Mouse (Mus musculus) kidney, embryonic 15.5 days (tissue): ENCODE results near the gene Gm16485. TPM values are rescaled to one million over a fixed set of nuclear protein-coding genes. Genes with fewer than 3 reads are reported as not detected.

Experiments used
- ATAC-seq: fragments of 200-750 bp; cut with Nextera tagmentation; replicated peaks from 2 replicates; pipeline ENCODE4 v1.8.0; 2017; ENCODE audit warnings: moderate TSS enrichment; ENCODE audit not compliant: low FRiP score
- H3K27ac ChIP-seq: fragments of 300-500 bp; sonication (generic); 2 replicates; pipeline ENCODE4 v1.5.1; 2015; ENCODE audit warnings: mild to moderate bottlenecking, inconsistent platforms
- H3K27me3 ChIP-seq: fragments of 300-500 bp; sonication (generic); 2 replicates; pipeline ENCODE4 v1.6.1; 2015; ENCODE audit warnings: inconsistent platforms
- H3K36me3 ChIP-seq: fragments of 300-500 bp; sonication (generic); 2 replicates; pipeline ENCODE4 v1.6.1; 2015; ENCODE audit warnings: inconsistent platforms
- H3K4me1 ChIP-seq: fragments of 300-500 bp; sonication (generic); 2 replicates; pipeline ENCODE4 v1.6.1; 2015; ENCODE audit warnings: inconsistent platforms
- H3K4me2 ChIP-seq: fragments of 300-500 bp; sonication (generic); 2 replicates; pipeline ENCODE4 v1.6.1; 2015; ENCODE audit warnings: moderate library complexity, mild to moderate bottlenecking, inconsistent platforms
- H3K4me3 ChIP-seq: fragments of 300-500 bp; sonication (generic); replicated peaks from 2 replicates; pipeline ENCODE4 v1.5.1; 2015; ENCODE audit warnings: mild to moderate bottlenecking, inconsistent platforms
- H3K9ac ChIP-seq: fragments of 300-500 bp; sonication (generic); 2 replicates; pipeline ENCODE4 v1.6.1; 2015; ENCODE audit warnings: mild to moderate bottlenecking, inconsistent platforms
- H3K9me3 ChIP-seq: fragments of 300-500 bp; sonication (generic); replicated peaks from 2 replicates; pipeline ENCODE4 v1.6.1; 2016; ENCODE audit warnings: inconsistent platforms
- WGBS: fragments of 180-500 bp; shearing (Covaris S2); methylation state at CpG from one replicate; pipeline ENCODE4 v1.1.7; 2015; ENCODE audit warnings: mixed read lengths; 5-methylcytosine and 5-hydroxymethylcytosine counted together
- polyA plus RNA-seq: library from polyadenylated mRNA; unstranded; fragments of >200 nt; fragmentation: Nextera tagmentation; extraction: Ambion mirVana; gene quantifications from 2 replicates; pipeline ENCODE4 v1.2.1, GENCODE M21; 2015

Gene Gm16485
- 0.13 and 0.22 TPM in 2 replicates for polyA plus RNA-seq

- Histone ChIP-seq H3K9me3 (no peaks in the 10 kb centered on the region), H3K4me2 (no peak within 1 kb of the TSS), H3K36me3 (no peaks in the 10 kb centered on the region), H3K4me3 (no peak within 1 kb of the TSS), H3K27ac (no peak within 1 kb of the TSS), H3K9ac (no peak within 1 kb of the TSS), H3K4me1 (no peaks in the 10 kb centered on the region), H3K27me3 (no peaks in the 10 kb centered on the region)
- no peak for ATAC-seq
- WGBS: 69% methylated on average over 2 of the region's 2 CpGs
Measured at GRCm38 (mm10) chr9:8971491-8971890, at the start of gene Gm16485. TSS of gene Gm16485 (plus strand) at chr9:8971791.

- H3K4me1 ChIP-seq: no peaks in the 10 kb centered on the region
- no peak overlapping the region for H3K4me2 ChIP-seq
- no peak for ATAC-seq
- no peaks in the 10 kb centered on the region for H3K36me3 ChIP-seq
- WGBS: 74% methylated on average over 2 of the region's 2 CpGs
- H3K9ac ChIP-seq: no peak overlapping the region
- no peaks in the 10 kb centered on the region for H3K27me3 ChIP-seq
- H3K27ac ChIP-seq: no peak overlapping the region
- no peaks in the 10 kb centered on the region for H3K9me3 ChIP-seq
- no peak overlapping the region for H3K4me3 ChIP-seq
Measured at GRCm38 (mm10) chr9:8927561-8927960, 44.0 kb upstream of the Gm16485 start.

- no peaks in the 10 kb centered on the region for H3K9me3 ChIP-seq
- H3K4me3 ChIP-seq: no peak overlapping the region
- H3K27ac ChIP-seq: no peak overlapping the region
- 34% methylated on average over 1 of the region's 1 CpGs for WGBS
- H3K4me1 ChIP-seq: no peaks in the 10 kb centered on the region
- no peak overlapping the region for H3K9ac ChIP-seq
- no peaks in the 10 kb centered on the region for H3K27me3 ChIP-seq
- no peaks in the 10 kb centered on the region for H3K36me3 ChIP-seq
- no peak for ATAC-seq
- no peak overlapping the region for H3K4me2 ChIP-seq
Measured at GRCm38 (mm10) chr9:8937753-8938152, 33.8 kb upstream of the Gm16485 start.

- Histone ChIP-seq H3K4me2 (no peak overlapping the region), H3K27ac (no peak overlapping the region), H3K27me3 (no peaks in the 10 kb centered on the region), H3K9me3 (no peaks in the 10 kb centered on the region), H3K4me3 (no peak overlapping the region), H3K9ac (no peak overlapping the region), H3K36me3 (no peaks in the 10 kb centered on the region), H3K4me1 (no peaks in the 10 kb centered on the region)
- ATAC-seq: no peak
Measured at GRCm38 (mm10) chr9:8953306-8953705, 18.3 kb upstream of the Gm16485 start.

GRCm38 (mm10) chr9:8964512-8965133 lies 7.0 kb upstream of the Gm16485 start:
- ATAC-seq: 0 out of 2 replicates have a peak, but pooled peaks have one; percentile 52
- no peak overlapping the region for H3K4me2 ChIP-seq
- H3K9ac ChIP-seq: no peak overlapping the region
- H3K27ac ChIP-seq: no peak overlapping the region
- no peaks in the 10 kb centered on the region for H3K4me1 ChIP-seq
- no peak overlapping the region for H3K4me3 ChIP-seq
- 67% methylated on average over 8 of the region's 8 CpGs for WGBS
- H3K36me3 ChIP-seq: no peaks in the 10 kb centered on the region
- H3K27me3 ChIP-seq: no peaks in the 10 kb centered on the region
- no peaks in the 10 kb centered on the region for H3K9me3 ChIP-seq

- Histone ChIP-seq H3K9me3 (no peaks in the 10 kb centered on the region), H3K9ac (no peak overlapping the region), H3K27ac (no peak overlapping the region), H3K36me3 (no peaks in the 10 kb centered on the region), H3K4me1 (no peaks in the 10 kb centered on the region), H3K4me2 (no peak overlapping the region), H3K4me3 (no peak overlapping the region), H3K27me3 (no peaks in the 10 kb centered on the region)
- 37% methylated on average over 7 of the region's 7 CpGs for WGBS
- no peak for ATAC-seq
Measured at GRCm38 (mm10) chr9:8970240-8970639, 1.4 kb upstream of the Gm16485 start.

- no peak for ATAC-seq
- H3K27ac ChIP-seq: no peak overlapping the region
- WGBS: 34% methylated on average over 2 of the region's 2 CpGs
- no peaks in the 10 kb centered on the region for H3K9me3 ChIP-seq
- H3K4me3 ChIP-seq: no peak overlapping the region
- no peaks in the 10 kb centered on the region for H3K4me1 ChIP-seq
- H3K9ac ChIP-seq: no peak overlapping the region
- H3K36me3 ChIP-seq: no peaks in the 10 kb centered on the region
- no peaks in the 10 kb centered on the region for H3K27me3 ChIP-seq
- no peak overlapping the region for H3K4me2 ChIP-seq
Measured at GRCm38 (mm10) chr9:8977775-8978174, 6.2 kb downstream of the Gm16485 start.

GRCm38 (mm10) chr9:8982315-8982714 lies 10.7 kb downstream of the Gm16485 start:
- no peaks in the 10 kb centered on the region for H3K36me3 ChIP-seq
- H3K9ac ChIP-seq: no peak overlapping the region
- 76% methylated on average over 3 of the region's 3 CpGs for WGBS
- no peak overlapping the region for H3K4me3 ChIP-seq
- no peak for ATAC-seq
- H3K9me3 ChIP-seq: no peaks in the 10 kb centered on the region
- H3K4me2 ChIP-seq: no peak overlapping the region
- H3K4me1 ChIP-seq: no peaks in the 10 kb centered on the region
- no peak overlapping the region for H3K27ac ChIP-seq
- H3K27me3 ChIP-seq: no peaks in the 10 kb centered on the region

GRCm38 (mm10) chr9:8996494-8996893 lies 24.9 kb downstream of the Gm16485 start:
- H3K9me3 ChIP-seq: no peaks in the 10 kb centered on the region
- WGBS: 81% methylated on average over 2 of the region's 2 CpGs
- no peak for ATAC-seq
- H3K36me3 ChIP-seq: peaks cover 29% of the 10 kb centered on the region
- no peak overlapping the region for H3K9ac ChIP-seq
- no peak overlapping the region for H3K27ac ChIP-seq
- no peaks in the 10 kb centered on the region for H3K4me1 ChIP-seq
- no peaks in the 10 kb centered on the region for H3K27me3 ChIP-seq
- H3K4me2 ChIP-seq: no peak overlapping the region
- H3K4me3 ChIP-seq: no peak overlapping the region

- ATAC-seq: no peak
- peaks cover 22% of the 10 kb centered on the region for H3K36me3 ChIP-seq
- H3K4me1 ChIP-seq: no peaks in the 10 kb centered on the region
- no peak overlapping the region for H3K4me3 ChIP-seq
- H3K4me2 ChIP-seq: no peak overlapping the region
- no peak overlapping the region for H3K27ac ChIP-seq
- no peak overlapping the region for H3K9ac ChIP-seq
- H3K9me3 ChIP-seq: no peaks in the 10 kb centered on the region
- H3K27me3 ChIP-seq: no peaks in the 10 kb centered on the region
Measured at GRCm38 (mm10) chr9:9001170-9001569, 29.6 kb downstream of the Gm16485 start.

GRCm38 (mm10) chr9:9015108-9015507 lies 43.5 kb downstream of the Gm16485 start:
- Histone ChIP-seq H3K4me1 (no peaks in the 10 kb centered on the region), H3K9me3 (no peaks in the 10 kb centered on the region), H3K4me3 (no peak overlapping the region), H3K36me3 (peaks cover 46% of the 10 kb centered on the region), H3K4me2 (no peak overlapping the region), H3K27me3 (no peaks in the 10 kb centered on the region), H3K9ac (no peak overlapping the region), H3K27ac (no peak overlapping the region)
- no peak for ATAC-seq
- WGBS: 93% methylated on average over 2 of the region's 2 CpGs
